Mouse (Mus musculus) embryo, embryonic 10.5 days (tissue): ENCODE measurements around the gene Lmf1.

ENCODE experiments used
- DNase-seq: peaks from one replicate; pipeline ENCODE4 v3.0.0-alpha.2; 2015; ENCODE audit warnings: low spot score

Gene Lmf1

DNA sequence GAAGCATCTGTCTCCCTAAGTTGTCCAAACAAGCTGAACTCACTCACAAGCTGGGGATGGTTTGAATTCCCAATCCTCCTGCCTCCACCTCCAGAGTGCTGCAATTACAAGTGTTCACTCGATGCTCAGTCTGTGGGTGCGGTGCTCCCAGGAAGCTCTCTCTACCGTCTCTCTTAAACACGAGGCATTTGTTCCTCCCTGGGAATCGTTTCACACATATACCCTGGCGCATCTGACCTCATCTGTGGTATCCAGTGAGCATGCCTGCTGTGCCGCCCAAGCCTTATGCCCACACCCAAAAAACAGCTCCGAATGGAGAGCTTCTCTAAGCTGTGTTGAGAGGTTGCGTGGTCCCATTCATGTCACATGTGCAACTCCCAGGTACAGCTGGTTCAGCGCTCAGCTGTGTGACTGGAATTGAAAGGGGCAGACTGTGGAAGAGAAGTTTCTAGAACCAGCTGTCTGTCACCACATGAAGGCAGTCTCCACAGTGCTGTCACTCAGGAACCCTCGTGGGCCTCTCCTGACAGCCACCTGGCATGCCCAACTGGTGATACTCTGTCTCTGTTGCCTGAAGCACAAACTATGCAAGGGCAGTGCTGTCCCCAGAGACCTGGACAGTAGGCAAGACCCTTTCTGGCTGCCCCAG lies 29.4 kb downstream of the Lmf1 start:
- no peak for DNase-seq

GRCm38 (mm10) chr17:25608821-25609505 lies 30.1 kb downstream of the Lmf1 start:
- DNase-seq = no peak

DNA sequence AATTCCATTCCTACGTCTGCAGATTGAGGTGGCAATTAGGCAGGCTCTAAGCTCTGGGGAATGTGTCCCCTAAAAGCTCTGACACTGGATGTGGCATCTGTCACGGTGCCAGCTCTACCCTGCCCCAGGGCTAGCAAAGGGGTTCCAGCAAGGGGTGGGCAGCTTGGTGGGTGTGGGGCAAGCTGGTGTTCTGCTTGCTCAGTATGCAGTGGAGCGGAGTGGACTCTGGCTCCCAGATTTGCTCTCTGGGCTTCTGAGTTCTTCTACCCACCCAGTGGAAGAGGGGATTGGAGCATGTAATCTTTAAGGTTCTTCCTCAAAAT lies 30.6 kb downstream of the Lmf1 start:
- DNase-seq = no peak

DNA sequence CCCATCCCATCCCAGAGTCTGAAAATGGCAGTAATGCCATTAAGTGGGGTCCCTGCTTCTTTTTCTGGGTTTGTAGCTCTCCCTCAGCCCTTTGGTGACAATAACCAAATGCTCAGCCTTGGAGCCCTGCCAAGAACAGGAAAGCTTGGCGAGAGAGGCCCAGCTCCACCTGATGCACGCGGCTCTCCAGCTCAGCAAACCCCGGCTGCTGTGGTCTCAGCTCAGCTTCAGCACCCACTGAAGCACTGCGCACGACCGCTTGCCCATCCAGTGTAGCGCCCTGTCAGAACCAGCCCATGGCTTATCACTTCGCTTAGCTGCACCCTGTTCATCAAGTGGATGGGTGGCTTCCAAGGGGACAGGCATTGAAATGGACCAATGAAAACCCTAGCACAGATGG lies 31.3 kb downstream of the Lmf1 start:
- no peak for DNase-seq

DNA sequence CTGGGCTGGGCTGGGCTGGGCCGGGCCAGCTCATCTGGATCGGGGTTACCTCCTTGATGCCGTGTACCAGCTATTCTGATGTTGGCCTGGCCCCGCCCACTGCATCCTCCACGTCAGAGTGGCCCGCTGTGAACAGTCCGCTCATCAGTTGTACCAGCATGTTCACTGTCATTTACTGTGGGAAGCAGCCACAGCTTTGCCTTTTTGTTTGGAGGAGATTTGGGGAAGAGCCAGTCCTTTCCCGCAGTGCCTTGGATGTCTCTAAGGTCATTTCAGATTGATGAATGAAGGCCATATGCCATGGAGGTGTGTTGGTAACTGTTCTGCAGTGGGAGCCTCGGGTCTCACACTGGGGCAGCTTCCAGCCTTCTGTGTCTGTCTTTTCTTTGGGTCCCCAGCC lies 33.7 kb downstream of the Lmf1 start:
- DNase-seq = no peak

DNA sequence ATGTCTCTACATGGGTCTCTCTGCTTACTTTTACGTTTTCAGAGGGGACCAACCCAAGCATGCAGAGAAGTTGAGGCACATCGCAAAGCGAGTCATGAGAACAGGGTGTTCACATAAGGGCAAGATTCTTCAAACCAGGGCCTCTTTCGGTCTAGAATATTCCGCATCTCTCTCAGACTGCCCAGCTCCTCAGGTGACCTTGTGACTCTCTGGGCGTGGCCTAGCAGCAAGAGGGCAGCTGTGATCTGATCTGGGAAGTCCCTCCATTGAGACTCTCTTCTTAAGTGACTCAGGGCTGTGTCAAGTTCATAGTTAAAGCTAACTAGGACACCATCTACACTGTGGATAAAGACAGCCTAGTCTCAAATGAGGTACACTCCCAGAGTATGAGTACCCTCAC lies 34.4 kb downstream of the Lmf1 start:
- DNase-seq = no peak

- DNase-seq = no peak
Observed at GRCm38 (mm10) chr17:25614723-25615510, 36.0 kb downstream of the Lmf1 start.

DNA sequence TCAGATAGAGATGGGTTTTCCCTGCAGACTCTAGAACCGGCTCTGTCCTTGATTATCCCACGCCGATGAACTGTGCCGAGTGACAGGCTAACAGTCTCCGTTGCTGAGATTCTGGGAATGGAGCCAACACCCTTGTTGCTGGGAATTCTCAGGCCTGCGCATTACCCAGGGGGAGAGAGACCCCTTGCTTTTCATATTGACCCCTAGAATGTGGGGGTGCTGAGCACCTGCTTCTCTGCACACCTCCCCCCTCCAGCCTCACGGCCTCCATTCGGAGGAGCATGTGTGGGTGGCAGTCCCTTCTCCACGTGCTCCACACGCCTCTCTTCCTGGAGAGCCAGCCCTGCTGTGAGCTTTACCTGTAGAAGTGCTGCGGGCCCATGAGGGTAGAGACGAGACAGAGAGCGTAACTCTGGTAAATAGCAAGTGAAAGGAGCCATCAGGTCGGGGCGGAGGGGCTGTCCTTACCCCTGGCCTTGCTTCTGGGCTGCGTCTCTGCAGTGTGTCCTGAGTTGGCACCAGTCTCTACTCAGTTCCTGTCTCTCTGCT lies 39.7 kb downstream of the Lmf1 start:
- no peak for DNase-seq

DNA sequence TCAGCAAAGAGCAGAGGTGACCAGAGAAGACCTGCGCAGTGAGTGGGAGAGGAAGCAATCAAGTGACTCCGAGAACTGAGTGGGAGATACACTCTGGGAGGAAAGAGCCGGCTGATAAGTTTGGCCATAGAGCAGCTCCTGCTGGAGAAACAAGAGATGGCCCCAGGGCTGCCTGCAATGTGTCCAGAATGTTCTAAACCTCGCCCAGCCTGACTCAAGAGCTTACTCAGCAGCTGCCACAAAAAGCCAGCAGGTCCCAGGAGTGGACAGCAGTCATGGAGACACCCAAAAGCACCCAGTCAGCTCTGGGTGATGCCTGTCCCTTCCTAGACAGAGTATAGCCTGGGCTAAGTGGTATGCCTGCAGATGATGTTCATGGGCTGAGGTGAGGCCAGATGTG lies 44.6 kb downstream of the Lmf1 start:
- DNase-seq = no peak

- DNase-seq = peak; percentile 24
Observed at GRCm38 (mm10) chr17:25623935-25624334, 45.0 kb downstream of the Lmf1 start.

- DNase-seq = peak; percentile 75
Observed at GRCm38 (mm10) chr17:25624446-25625119, 45.7 kb downstream of the Lmf1 start.

GRCm38 (mm10) chr17:25625282-25625681 lies 46.4 kb downstream of the Lmf1 start:
- DNase-seq = no peak

GRCm38 (mm10) chr17:25626196-25627043 lies 47.5 kb downstream of the Lmf1 start:
- DNase-seq = peak; percentile 46

- DNase-seq = no peak
Observed at GRCm38 (mm10) chr17:25630313-25630712, 51.4 kb downstream of the Lmf1 start.

- no peak for DNase-seq
Observed at GRCm38 (mm10) chr17:25634070-25634469, 55.2 kb downstream of the Lmf1 start.

DNA sequence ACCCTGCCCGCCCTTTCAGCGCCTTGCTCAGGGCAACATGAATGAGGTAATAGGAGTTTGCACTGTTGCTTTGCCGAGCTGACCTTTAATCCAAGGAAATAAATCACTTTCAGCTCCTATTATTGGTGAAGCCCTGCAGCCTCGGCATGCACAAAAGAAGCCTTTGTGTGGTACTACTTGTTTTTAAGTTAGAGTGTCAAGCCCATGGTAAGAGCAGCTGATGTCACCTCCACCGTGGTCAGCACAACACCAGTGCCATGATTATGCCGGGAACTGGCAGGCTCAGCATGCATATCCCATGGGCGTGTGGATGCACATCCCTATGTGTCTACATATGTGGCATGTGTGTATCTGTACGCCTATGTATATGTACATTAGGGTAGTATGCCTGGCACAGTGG lies 56.5 kb downstream of the Lmf1 start:
- peak; percentile 80 for DNase-seq

DNA sequence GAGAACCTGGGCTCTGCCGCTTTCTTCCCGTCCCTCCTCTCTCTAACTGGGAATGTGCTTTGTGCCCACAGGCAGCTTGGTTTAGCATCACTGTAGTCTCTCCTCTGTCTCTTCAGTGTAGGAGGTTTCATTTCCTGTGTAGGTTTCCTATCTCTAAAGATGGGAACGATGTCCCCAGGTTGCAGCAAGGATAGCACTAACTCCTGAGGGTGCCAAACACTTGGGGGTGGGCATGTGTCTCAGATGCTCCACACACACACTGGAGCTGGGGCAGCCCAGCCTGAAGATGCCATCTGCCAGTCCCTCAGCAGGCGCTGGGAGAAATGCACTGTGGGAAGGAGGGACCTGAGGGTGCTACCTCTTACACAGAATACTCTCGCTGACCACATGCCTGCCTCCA lies 56.9 kb downstream of the Lmf1 start:
- no peak for DNase-seq

GRCm38 (mm10) chr17:25637986-25638385 lies 59.1 kb downstream of the Lmf1 start:
- DNase-seq = no peak

DNA sequence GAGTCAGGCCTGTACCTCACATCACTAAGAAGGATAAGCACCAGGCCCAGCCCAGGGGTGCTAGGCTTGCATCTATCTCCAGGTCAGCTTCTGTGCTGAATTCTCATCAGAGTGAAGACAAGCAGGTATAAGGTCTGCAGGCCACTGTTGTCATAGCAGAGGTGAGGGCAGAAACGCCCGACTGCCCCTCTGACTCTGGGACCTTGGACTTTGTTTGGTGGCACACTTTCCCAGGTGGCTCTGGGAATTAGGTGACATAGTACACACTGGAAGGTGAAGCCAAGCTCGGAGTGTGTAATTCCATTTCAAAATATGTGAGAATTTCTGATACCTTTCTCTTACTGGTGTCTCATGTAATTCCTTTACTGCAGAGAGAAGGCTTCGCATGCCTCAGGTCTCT lies 59.6 kb downstream of the Lmf1 start:
- no peak for DNase-seq

GRCm38 (mm10) chr17:25640956-25641355 lies 62.1 kb downstream of the Lmf1 start:
- DNase-seq = no peak

DNA sequence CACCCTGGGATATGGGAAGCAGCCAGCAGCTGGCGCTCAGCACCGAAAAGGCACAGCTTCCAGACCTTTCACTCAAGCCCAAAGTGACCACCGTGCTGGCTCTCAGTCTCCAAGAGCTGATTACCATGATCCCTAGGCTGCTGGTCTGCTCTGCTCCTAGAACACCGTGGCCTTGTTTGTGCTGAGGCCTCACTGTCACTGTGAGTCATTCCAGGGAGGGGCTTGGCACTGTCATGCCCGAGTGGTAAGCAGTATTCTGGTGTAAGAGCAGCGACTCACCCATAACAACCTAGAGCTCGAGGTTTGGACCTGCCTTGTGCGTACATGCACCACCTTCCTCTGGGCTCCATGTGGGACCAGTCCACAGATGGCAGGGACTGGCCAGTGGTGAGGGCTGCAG lies 63.1 kb downstream of the Lmf1 start:
- no peak for DNase-seq
